Mouse (Mus musculus) heart, adult 11 months (tissue): ENCODE results near the gene Glra1.

Experiments used
- DNase-seq: peaks from one replicate; pipeline ENCODE4 v3.0.0; 2022

Glra1 gene

GRCm38 (mm10) chr11:55511374-55511773 is 96.6 kb downstream of the Glra1 start:
- no peak for DNase-seq

- DNase-seq = no peak
Observed at GRCm38 (mm10) chr11:55505485-55505884, 102.5 kb downstream of the Glra1 start.

GRCm38 (mm10) chr11:55502886-55503285 is 105.1 kb downstream of the Glra1 start:
- DNase-seq = no peak

GRCm38 (mm10) chr11:55501955-55502531 is 106.0 kb downstream of the Glra1 start:
- DNase-seq = peak; percentile 94

- no peak for DNase-seq
Observed at GRCm38 (mm10) chr11:55497885-55498284, 110.1 kb downstream of the Glra1 start.

DNA sequence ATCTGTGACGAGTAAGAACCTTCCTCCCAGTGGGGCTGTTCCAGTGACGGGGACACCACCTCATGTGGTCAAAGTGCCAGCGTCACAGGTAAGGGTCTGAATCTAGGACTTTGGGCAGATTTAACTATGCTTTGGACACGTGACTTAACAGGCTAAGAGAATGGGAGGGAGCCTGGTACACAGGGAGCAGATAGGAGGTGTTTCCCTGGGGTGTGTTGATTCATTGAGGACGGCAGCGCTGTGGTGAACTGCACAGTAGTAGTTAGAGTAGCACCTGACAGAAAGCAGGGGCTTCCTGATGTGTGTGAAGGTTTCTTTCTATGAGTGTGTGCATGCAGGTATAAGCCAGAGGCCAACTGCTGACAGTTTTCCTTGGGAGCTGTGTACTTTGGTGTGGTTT is 111.8 kb downstream of the Glra1 start:
- DNase-seq = no peak

DNA sequence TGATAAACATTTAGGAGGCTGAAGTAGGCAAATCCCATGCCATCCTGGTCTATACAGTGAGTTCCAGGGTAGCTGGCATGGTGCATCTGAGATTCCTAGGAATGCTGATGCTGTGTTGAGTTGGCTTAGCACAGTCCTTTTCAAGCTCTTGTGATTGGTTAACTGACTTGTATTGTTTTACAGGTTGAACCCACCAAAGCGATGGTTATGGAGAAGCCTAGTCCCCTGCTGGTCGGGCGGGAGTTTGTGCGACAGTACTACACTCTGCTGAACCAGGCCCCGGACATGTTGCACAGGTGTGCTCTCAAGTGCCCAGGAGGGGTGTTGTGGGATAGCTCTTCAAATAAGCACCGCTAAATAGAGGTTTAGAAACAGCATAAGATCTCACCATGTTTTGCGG is 122.6 kb downstream of the Glra1 start:
- DNase-seq = no peak

GRCm38 (mm10) chr11:55473219-55473618 is 134.8 kb downstream of the Glra1 start:
- no peak for DNase-seq

- no peak for DNase-seq
Observed at GRCm38 (mm10) chr11:55471467-55471866, 136.5 kb downstream of the Glra1 start.

- peak; percentile 92 for DNase-seq
Observed at GRCm38 (mm10) chr11:55470761-55471160, 137.2 kb downstream of the Glra1 start.

GRCm38 (mm10) chr11:55469923-55470691 is 137.9 kb downstream of the Glra1 start:
- DNase-seq = no peak

DNA sequence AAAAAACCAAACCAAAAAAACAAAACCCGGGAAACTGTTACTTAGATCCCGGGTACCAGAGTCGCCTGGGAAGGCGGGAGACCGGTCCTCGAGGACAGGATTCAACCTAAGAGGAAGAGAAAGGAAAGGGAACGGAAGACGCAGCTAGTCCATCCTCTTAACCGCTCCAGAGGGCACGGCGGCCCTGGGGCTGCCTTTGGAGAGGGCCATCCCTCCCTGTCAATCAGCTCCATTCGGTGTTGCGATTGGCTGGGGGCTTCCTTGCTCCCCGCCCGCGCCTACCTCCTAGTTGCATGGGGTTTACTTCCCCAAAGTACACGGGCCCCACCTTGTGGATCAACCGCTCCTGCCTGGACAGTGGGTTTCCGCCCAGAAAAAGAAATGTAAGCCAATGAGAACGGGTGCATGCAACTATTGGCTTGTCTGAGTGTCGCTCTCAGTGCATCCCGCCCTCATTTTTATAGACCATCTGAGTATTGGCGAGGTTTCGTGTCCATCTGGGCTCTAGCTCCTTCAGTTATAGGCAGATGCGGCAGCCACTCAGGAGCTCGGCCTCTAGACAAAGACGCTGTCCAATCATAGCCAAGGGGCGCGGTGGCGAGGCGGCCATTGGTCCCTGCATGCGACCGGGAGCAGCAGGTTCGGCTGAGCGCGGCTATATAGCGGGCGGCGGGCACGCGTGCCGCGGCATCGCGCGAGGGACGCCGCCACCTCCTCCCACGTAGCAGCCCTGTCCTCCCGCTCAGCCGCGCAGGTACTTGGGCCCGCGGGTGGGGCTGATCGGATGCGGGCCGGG is 138.8 kb downstream of the Glra1 start, which contains the start of gene G3bp1:
TSS of gene G3bp1 (plus strand) at position 638 of the 796 bp plus-strand sequence.
- DNase-seq = peak; percentile 100

GRCm38 (mm10) chr11:55468611-55469047 is 139.4 kb downstream of the Glra1 start:
- DNase-seq = no peak

DNA sequence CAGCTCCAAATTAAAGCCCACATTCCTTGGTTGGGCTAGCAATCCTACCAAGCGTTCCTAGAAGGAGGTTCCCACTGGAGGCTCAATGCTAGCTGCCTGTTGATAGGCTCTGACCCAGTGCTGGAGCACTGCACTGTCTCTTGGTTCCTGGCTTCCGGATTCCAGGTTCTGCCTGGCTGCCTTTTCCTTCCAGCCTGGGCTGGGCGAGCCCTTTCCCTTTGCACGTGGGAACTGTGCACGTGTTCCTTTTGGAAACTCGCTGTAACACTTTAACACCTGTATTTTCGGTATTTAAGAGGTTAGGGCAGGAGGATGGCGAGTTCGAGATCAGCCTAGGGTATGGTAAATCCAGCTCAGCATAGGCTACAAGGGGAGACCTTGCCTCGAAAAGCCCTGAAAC is 140.0 kb downstream of the Glra1 start:
- DNase-seq = peak; percentile 97

- DNase-seq = no peak
Observed at GRCm38 (mm10) chr11:55465177-55465576, 142.8 kb downstream of the Glra1 start.

DNA sequence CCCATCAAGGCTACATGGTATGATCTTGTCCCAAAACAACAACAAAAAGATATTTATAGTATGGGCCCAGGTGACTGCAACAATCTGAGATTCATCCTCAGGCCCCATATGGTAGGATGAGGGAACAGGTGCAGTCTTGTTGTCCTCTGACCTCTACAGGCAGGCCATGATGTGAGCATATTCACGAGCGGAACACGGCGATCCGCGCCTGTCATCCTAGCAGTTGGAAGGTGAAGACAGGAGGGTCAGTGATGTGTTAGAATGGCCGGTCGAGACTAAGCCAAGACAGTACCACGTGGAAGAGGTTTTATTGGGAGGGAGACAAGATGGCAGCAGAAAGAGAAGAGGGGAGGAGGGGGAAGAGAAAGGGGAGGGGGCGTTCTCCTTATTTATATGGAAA is 143.3 kb downstream of the Glra1 start:
- no peak for DNase-seq
